Mouse (Mus musculus) forebrain, embryonic 15.5 days (tissue): ENCODE measurements around the gene Cstf3. TPM values are rescaled to one million over a fixed set of nuclear protein-coding genes. Genes with fewer than 3 reads are reported as not detected.

ENCODE experiments used
- ATAC-seq: fragments of 200-750 bp; cut with Nextera tagmentation; replicated peaks from 2 replicates; pipeline ENCODE4 v1.8.0; 2017; ENCODE audit warnings: mild to moderate bottlenecking, moderate TSS enrichment, moderate library complexity
- H3K27ac ChIP-seq: fragments of 300-500 bp; sonication (generic); replicated peaks from 2 replicates; pipeline ENCODE4 v1.5.1; 2015; ENCODE audit warnings: mild to moderate bottlenecking, inconsistent platforms
- H3K27me3 ChIP-seq: fragments of 300-500 bp; sonication (generic); 2 replicates; pipeline ENCODE4 v1.6.1; 2015; ENCODE audit warnings: inconsistent platforms
- H3K36me3 ChIP-seq: fragments of 300-500 bp; sonication (generic); 2 replicates; pipeline ENCODE4 v1.6.1; 2015; ENCODE audit warnings: mild to moderate bottlenecking, inconsistent platforms
- H3K4me1 ChIP-seq: fragments of 300-500 bp; sonication (generic); 2 replicates; pipeline ENCODE4 v1.6.1; 2015; ENCODE audit warnings: inconsistent platforms
- H3K4me2 ChIP-seq: fragments of 300-500 bp; sonication (generic); replicated peaks from 2 replicates; pipeline ENCODE4 v1.6.1; 2015; ENCODE audit warnings: mild to moderate bottlenecking, inconsistent platforms
- H3K4me3 ChIP-seq: fragments of 300-500 bp; sonication (generic); 2 replicates; pipeline ENCODE4 v1.5.1; 2015; ENCODE audit warnings: mild to moderate bottlenecking, inconsistent platforms
- H3K9ac ChIP-seq: fragments of 300-500 bp; sonication (generic); replicated peaks from 2 replicates; pipeline ENCODE4 v1.6.1; 2015; ENCODE audit warnings: mild to moderate bottlenecking, inconsistent platforms
- H3K9me3 ChIP-seq: fragments of 300-500 bp; sonication (generic); 2 replicates; pipeline ENCODE4 v1.6.1; 2016; ENCODE audit warnings: inconsistent platforms
- WGBS: fragments of 180-500 bp; shearing (Covaris S2); methylation state at CpG from one replicate; pipeline ENCODE4 v1.1.7; 2015; ENCODE audit warnings: mixed read lengths; 5-methylcytosine and 5-hydroxymethylcytosine counted together
- polyA plus RNA-seq: library from polyadenylated mRNA; unstranded; fragments of >200 nt; fragmentation: Nextera tagmentation; extraction: Ambion mirVana; gene quantifications from 2 replicates; pipeline ENCODE4 v1.2.1, GENCODE M21; 2015

The Cstf3 gene
- polyA plus RNA-seq, 1 experiment from 2014 or later, result 109 TPM

GRCm38 (mm10) chr2:104579784-104580446, 10.4 kb upstream of the Cstf3 start:
- WGBS, result 82% methylated on average over 7 of the region's 7 CpGs

GRCm38 (mm10) chr2:104581281-104581879, 8.9 kb upstream of the Cstf3 start:
- Histone ChIP-seq H3K36me3 (no peaks in the 10 kb centered on the region), H3K27ac (no peak overlapping the region), H3K4me1 (no peaks in the 10 kb centered on the region), H3K27me3 (no peaks in the 10 kb centered on the region), H3K9me3 (no peaks in the 10 kb centered on the region), H3K4me3 (no peak overlapping the region), H3K9ac (no peak overlapping the region), H3K4me2 (no peak overlapping the region)
- ATAC-seq, result no peak
- WGBS, result 60% methylated on average over 9 of the region's 9 CpGs

More at GRCm38 (mm10) chr2:104579784-104580446, 10.4 kb upstream of the Cstf3 start:
- H3K27ac ChIP-seq, result no peak overlapping the region
- H3K9ac ChIP-seq, result no peak overlapping the region
- H3K4me2 ChIP-seq, result no peak overlapping the region
- H3K9me3 ChIP-seq, result no peaks in the 10 kb centered on the region
- no peaks in the 10 kb centered on the region for H3K27me3 ChIP-seq
- no peak for ATAC-seq
- H3K4me3 ChIP-seq, result no peak overlapping the region
- H3K36me3 ChIP-seq, result no peaks in the 10 kb centered on the region
- no peaks in the 10 kb centered on the region for H3K4me1 ChIP-seq

- Histone ChIP-seq H3K36me3 (no peaks in the 10 kb centered on the region), H3K4me1 (no peaks in the 10 kb centered on the region), H3K4me3 (no peak overlapping the region), H3K9ac (no peak overlapping the region), H3K27ac (no peak overlapping the region), H3K27me3 (no peaks in the 10 kb centered on the region), H3K9me3 (no peaks in the 10 kb centered on the region), H3K4me2 (no peak overlapping the region)
- no peak for ATAC-seq
- WGBS, result 72% methylated on average over 6 of the region's 6 CpGs
Observed at GRCm38 (mm10) chr2:104583032-104583431, 7.3 kb upstream of the Cstf3 start.

- Histone ChIP-seq H3K9ac (no peak overlapping the region), H3K36me3 (no peaks in the 10 kb centered on the region), H3K27ac (no peak overlapping the region), H3K4me1 (peaks cover under 1% of the 10 kb centered on the region; the same call in 1 of the 2 replicates), H3K4me3 (no peak overlapping the region), H3K9me3 (no peaks in the 10 kb centered on the region), H3K4me2 (no peak overlapping the region), H3K27me3 (no peaks in the 10 kb centered on the region)
- no peak for ATAC-seq
- 78% methylated on average over 7 of the region's 7 CpGs for whole genome bisulfite sequencing
Observed at GRCm38 (mm10) chr2:104584226-104584625, 6.1 kb upstream of the Cstf3 start.

GRCm38 (mm10) chr2:104585645-104586044, 4.7 kb upstream of the Cstf3 start:
- WGBS, result 59% methylated on average over 2 of the region's 2 CpGs
- no peak for ATAC-seq
- H3K4me1 ChIP-seq, result peaks cover 6% of the 10 kb centered on the region; the same call in 1 of the 2 replicates
- H3K4me3 ChIP-seq, result no peak overlapping the region
- H3K4me2 ChIP-seq, result no peak overlapping the region
- H3K36me3 ChIP-seq, result no peaks in the 10 kb centered on the region
- no peak overlapping the region for H3K9ac ChIP-seq
- H3K27me3 ChIP-seq, result no peaks in the 10 kb centered on the region
- no peaks in the 10 kb centered on the region for H3K9me3 ChIP-seq
- no peak overlapping the region for H3K27ac ChIP-seq

GRCm38 (mm10) chr2:104588552-104588951, 1.8 kb upstream of the Cstf3 start:
- no peaks in the 10 kb centered on the region for H3K27me3 ChIP-seq
- no peak overlapping the region for H3K9ac ChIP-seq
- H3K36me3 ChIP-seq, result no peaks in the 10 kb centered on the region
- 94% methylated on average over 5 of the region's 5 CpGs for WGBS
- peaks cover 21% of the 10 kb centered on the region for H3K4me1 ChIP-seq
- no peak overlapping the region for H3K4me2 ChIP-seq
- H3K4me3 ChIP-seq, result no peak overlapping the region
- no peaks in the 10 kb centered on the region for H3K9me3 ChIP-seq
- ATAC-seq, result no peak
- H3K27ac ChIP-seq, result no peak overlapping the region

- Histone ChIP-seq H3K36me3 (no peaks in the 10 kb centered on the region), H3K9ac (peak overlapping the region; percentile 77), H3K4me3 (peak overlapping the region; percentile 68), H3K27ac (peak overlapping the region; percentile 89), H3K4me1 (peaks cover 36% of the 10 kb centered on the region), H3K4me2 (peak overlapping the region; percentile 72), H3K9me3 (no peaks in the 10 kb centered on the region), H3K27me3 (no peaks in the 10 kb centered on the region)
- under 1% methylated on average over 19 of the region's 19 CpGs for WGBS
- ATAC-seq, result no peak
Observed at GRCm38 (mm10) chr2:104590829-104591117, 450 bp downstream of the Cstf3 start.

GRCm38 (mm10) chr2:104591141-104591540, 818 bp downstream of the Cstf3 start:
- H3K4me1 ChIP-seq, result peaks cover 36% of the 10 kb centered on the region
- no peaks in the 10 kb centered on the region for H3K27me3 ChIP-seq
- H3K9ac ChIP-seq, result peak overlapping the region; percentile 77
- peak overlapping the region; percentile 89 for H3K27ac ChIP-seq
- peak overlapping the region; percentile 72 for H3K4me2 ChIP-seq
- no peak for ATAC-seq
- WGBS, result 1% methylated on average over 6 of the region's 6 CpGs
- no peaks in the 10 kb centered on the region for H3K9me3 ChIP-seq
- H3K4me3 ChIP-seq, result peak overlapping the region; percentile 68
- no peaks in the 10 kb centered on the region for H3K36me3 ChIP-seq

GRCm38 (mm10) chr2:104595063-104595462, 4.7 kb downstream of the Cstf3 start:
- Histone ChIP-seq H3K4me2 (no peak overlapping the region), H3K4me1 (peaks cover 32% of the 10 kb centered on the region), H3K27me3 (no peaks in the 10 kb centered on the region), H3K4me3 (no peak overlapping the region), H3K27ac (no peak overlapping the region), H3K9ac (no peak overlapping the region), H3K36me3 (no peaks in the 10 kb centered on the region), H3K9me3 (no peaks in the 10 kb centered on the region)
- 27% methylated on average over 1 of the region's 1 CpGs for WGBS
- no peak for ATAC-seq

- no peaks in the 10 kb centered on the region for H3K27me3 ChIP-seq
- H3K36me3 ChIP-seq, result peaks cover 2% of the 10 kb centered on the region; the same call in 1 of the 2 replicates
- no peak overlapping the region for H3K27ac ChIP-seq
- H3K4me1 ChIP-seq, result no peaks in the 10 kb centered on the region
- H3K4me2 ChIP-seq, result no peak overlapping the region
- no peak overlapping the region for H3K9ac ChIP-seq
- no peaks in the 10 kb centered on the region for H3K9me3 ChIP-seq
- WGBS, result 12% methylated on average over 1 of the region's 1 CpGs
- no peak for ATAC-seq
- H3K4me3 ChIP-seq, result no peak overlapping the region
Observed at GRCm38 (mm10) chr2:104603431-104603830, 13.1 kb downstream of the Cstf3 start.

- no peak overlapping the region for H3K9ac ChIP-seq
- H3K4me3 ChIP-seq, result no peak overlapping the region
- H3K4me2 ChIP-seq, result no peak overlapping the region
- H3K9me3 ChIP-seq, result no peaks in the 10 kb centered on the region
- peaks cover 6% of the 10 kb centered on the region for H3K36me3 ChIP-seq
- no peaks in the 10 kb centered on the region for H3K27me3 ChIP-seq
- H3K27ac ChIP-seq, result no peak overlapping the region
- 65% methylated on average over 5 of the region's 5 CpGs for WGBS
- no peak for ATAC-seq
- H3K4me1 ChIP-seq, result no peaks in the 10 kb centered on the region
Observed at GRCm38 (mm10) chr2:104604718-104605117, 14.4 kb downstream of the Cstf3 start.

GRCm38 (mm10) chr2:104605560-104605959, 15.2 kb downstream of the Cstf3 start:
- H3K27ac ChIP-seq, result no peak overlapping the region
- no peaks in the 10 kb centered on the region for H3K9me3 ChIP-seq
- 86% methylated on average over 1 of the region's 1 CpGs for WGBS

GRCm38 (mm10) chr2:104614786-104615185, 24.5 kb downstream of the Cstf3 start:
- no peaks in the 10 kb centered on the region for H3K9me3 ChIP-seq
- H3K4me1 ChIP-seq, result no peaks in the 10 kb centered on the region
- no peak overlapping the region for H3K4me2 ChIP-seq
- H3K27ac ChIP-seq, result no peak overlapping the region
- H3K36me3 ChIP-seq, result peaks cover 9% of the 10 kb centered on the region; the same call in 1 of the 2 replicates
- H3K4me3 ChIP-seq, result no peak overlapping the region
- 94% methylated on average over 3 of the region's 3 CpGs for WGBS
- ATAC-seq, result no peak
- H3K9ac ChIP-seq, result no peak overlapping the region
- no peaks in the 10 kb centered on the region for H3K27me3 ChIP-seq

More at GRCm38 (mm10) chr2:104605560-104605959, 15.2 kb downstream of the Cstf3 start:
- Histone ChIP-seq H3K4me3 (no peak overlapping the region), H3K9ac (no peak overlapping the region), H3K4me1 (no peaks in the 10 kb centered on the region), H3K27me3 (no peaks in the 10 kb centered on the region), H3K36me3 (peaks cover 8% of the 10 kb centered on the region), H3K4me2 (no peak overlapping the region)
- no peak for ATAC-seq
